ENCODE assay signal across 16 mouse cellular contexts in genomic region chr2:63246091-63246612, GRCm38 (mm10).
"Had no signal": no experiment of that assay in that cellular context is flagged by ENCODE, and none has a peak within 500 bp of the region (broad histone marks: within the 10 kb centered on the region; RNA-seq: fewer than 3 reads in every experiment).

No protein-coding gene starts in this region.

- H3K4me2 ChIP-seq: liver, embryonic 11.5 days; liver, embryonic 15.5 days; lung, embryonic 14.5 days; neural tube, embryonic 15.5 days; stomach, embryonic 15.5 days had no signal

- H3K27ac ChIP-seq: left cerebral cortex, adult 2 months; limb, embryonic 10.5 days; liver, embryonic 15.5 days; midbrain, embryonic 10.5 days; neural tube, embryonic 15.5 days; stomach, embryonic 15.5 days had no signal

- H3K4me1 ChIP-seq: limb, embryonic 10.5 days; liver, embryonic 15.5 days; midbrain, embryonic 10.5 days; neural tube, embryonic 15.5 days; stomach, embryonic 15.5 days had no signal

- H3K9ac ChIP-seq: liver, embryonic 15.5 days; lung, embryonic 14.5 days; neural tube, embryonic 15.5 days; stomach, embryonic 15.5 days had no signal

- H3K27me3 ChIP-seq: liver, embryonic 15.5 days; neural tube, embryonic 15.5 days; stomach, embryonic 15.5 days had no signal

- H3K4me3 ChIP-seq: left cerebral cortex, adult 2 months; limb, embryonic 10.5 days; liver, embryonic 15.5 days; midbrain, embryonic 10.5 days; neural tube, embryonic 15.5 days; stomach, embryonic 15.5 days had no signal

- H3K9me3 ChIP-seq: limb, embryonic 10.5 days; liver, embryonic 15.5 days; midbrain, embryonic 10.5 days; neural tube, embryonic 15.5 days; stomach, embryonic 15.5 days had no signal

- H3K36me3 ChIP-seq: limb, embryonic 10.5 days; liver, embryonic 15.5 days; midbrain, embryonic 10.5 days; neural tube, embryonic 15.5 days; stomach, embryonic 15.5 days had no signal

- DNase-seq: kidney, adult 8-10 months; kidney, postnatal 25 days; lung, embryonic 14.5 days; lung, postnatal 10 days; lung, postnatal 4 days; midbrain, embryonic 14.5 days; right cerebral cortex, postnatal 4 days; spleen, adult 18-20 months; thymus, postnatal 36 days had no signal
